Mouse (Mus musculus) heart, embryonic 13.5 days (tissue): Measurements from ENCODE around the gene Pold2. TPM values are rescaled to one million over a fixed set of nuclear protein-coding genes. Genes with fewer than 3 reads are reported as not detected.
A peak's percentile ranks its signal among the peaks of the same experiment; 100 is the strongest.

ENCODE experiments used
- ATAC-seq: fragments of 200-750 bp; cut with Nextera tagmentation; 2 replicates; pipeline ENCODE4 v1.8.0; 2017; ENCODE audit warnings: moderate TSS enrichment; ENCODE audit not compliant: insufficient number of reproducible peaks, low FRiP score, low TSS enrichment; ENCODE audit errors: extremely low read depth
- H3K27ac ChIP-seq: fragments of 300-500 bp; sonication (generic); replicated peaks from 2 replicates; pipeline ENCODE4 v1.5.1; 2015; ENCODE audit warnings: moderate library complexity, mild to moderate bottlenecking, inconsistent platforms
- H3K27me3 ChIP-seq: fragments of 300-500 bp; sonication (generic); replicated peaks from 2 replicates; pipeline ENCODE4 v1.6.1; 2015; ENCODE audit warnings: mild to moderate bottlenecking, inconsistent platforms
- H3K36me3 ChIP-seq: fragments of 300-500 bp; sonication (generic); 2 replicates; pipeline ENCODE4 v1.6.1; 2015; ENCODE audit warnings: mild to moderate bottlenecking, inconsistent platforms
- H3K4me1 ChIP-seq: fragments of 300-500 bp; sonication (generic); 2 replicates; pipeline ENCODE4 v1.6.1; 2015; ENCODE audit warnings: inconsistent platforms
- H3K4me2 ChIP-seq: fragments of 300-500 bp; sonication (generic); 2 replicates; pipeline ENCODE4 v1.6.1; 2015; ENCODE audit warnings: inconsistent platforms, mild to moderate bottlenecking, moderate library complexity
- H3K4me3 ChIP-seq: fragments of 300-500 bp; sonication (generic); 2 replicates; pipeline ENCODE4 v1.5.1; 2015; ENCODE audit warnings: moderate library complexity, mild to moderate bottlenecking, inconsistent platforms
- H3K9ac ChIP-seq: fragments of 300-500 bp; sonication (generic); 2 replicates; pipeline ENCODE4 v1.6.1; 2015; ENCODE audit warnings: inconsistent platforms, mild to moderate bottlenecking, moderate library complexity
- H3K9me3 ChIP-seq: fragments of 300-500 bp; sonication (generic); 2 replicates; pipeline ENCODE4 v1.6.1; 2016; ENCODE audit warnings: inconsistent platforms
- WGBS: fragments of 180-500 bp; shearing (Covaris S2); methylation state at CpG from one replicate; pipeline ENCODE4 v1.1.7; 2015; ENCODE audit warnings: mixed read lengths; 5-methylcytosine and 5-hydroxymethylcytosine counted together
- polyA plus RNA-seq: library from polyadenylated mRNA; unstranded; fragments of >200 nt; fragmentation: Nextera tagmentation; extraction: Ambion mirVana; gene quantifications from 2 replicates; pipeline ENCODE4 v1.2.1, GENCODE M21; 2015

The Pold2 gene
- polyA plus RNA-seq, 1 experiment from 2014 or later, result 109 TPM

- H3K27me3 ChIP-seq, result no peaks in the 10 kb centered on the region
- H3K4me1 ChIP-seq, result peaks cover 29% of the 10 kb centered on the region
- WGBS, result 2% methylated on average over 5 of the region's 5 CpGs
- peak overlapping the region; percentile 70; the same call in 1 of the 2 replicates for H3K27ac ChIP-seq
- H3K9me3 ChIP-seq, result 0 out of 2 replicates have a peak, but pooled peaks cover 3% of the 10 kb centered on the region
- H3K9ac ChIP-seq, result peak overlapping the region; percentile 86
- H3K4me2 ChIP-seq, result peak overlapping the region; percentile 87
- peak overlapping the region; percentile 73 for H3K4me3 ChIP-seq
- no peak for ATAC-seq
- H3K36me3 ChIP-seq, result peaks cover 43% of the 10 kb centered on the region
Measured at GRCm38 (mm10) chr11:5877421-5877820, 671 bp downstream of the Pold2 start.

GRCm38 (mm10) chr11:5873192-5873591 is 4.9 kb downstream of the Pold2 start:
- Histone ChIP-seq H3K9me3 (no peaks in the 10 kb centered on the region), H3K4me3 (no peak overlapping the region), H3K4me1 (peaks cover 20% of the 10 kb centered on the region), H3K27me3 (no peaks in the 10 kb centered on the region), H3K4me2 (no peak overlapping the region), H3K36me3 (peaks cover 84% of the 10 kb centered on the region), H3K27ac (no peak overlapping the region), H3K9ac (no peak overlapping the region)
- ATAC-seq, result no peak
- WGBS, result 95% methylated on average over 9 of the region's 9 CpGs

- Histone ChIP-seq H3K4me1 (peaks cover 20% of the 10 kb centered on the region), H3K27ac (no peak overlapping the region), H3K9ac (no peak overlapping the region), H3K36me3 (peaks cover 89% of the 10 kb centered on the region), H3K27me3 (no peaks in the 10 kb centered on the region), H3K9me3 (no peaks in the 10 kb centered on the region), H3K4me3 (no peak overlapping the region), H3K4me2 (no peak overlapping the region)
- no peak for ATAC-seq
- 94% methylated on average over 11 of the region's 11 CpGs for WGBS
Measured at GRCm38 (mm10) chr11:5872707-5873106, 5.4 kb downstream of the Pold2 start.

- 83% methylated on average over 16 of the region's 16 CpGs for WGBS
- H3K4me1 ChIP-seq, result no peaks in the 10 kb centered on the region
- peaks cover 81% of the 10 kb centered on the region for H3K36me3 ChIP-seq
Measured at GRCm38 (mm10) chr11:5870069-5870468, 8.0 kb downstream of the Pold2 start.

GRCm38 (mm10) chr11:5869331-5869730 is 8.8 kb downstream of the Pold2 start:
- Histone ChIP-seq H3K4me3 (no peak overlapping the region), H3K4me1 (no peaks in the 10 kb centered on the region), H3K27ac (no peak overlapping the region), H3K9me3 (no peaks in the 10 kb centered on the region), H3K36me3 (peaks cover 81% of the 10 kb centered on the region), H3K27me3 (no peaks in the 10 kb centered on the region), H3K4me2 (no peak overlapping the region), H3K9ac (no peak overlapping the region)
- WGBS, result 91% methylated on average over 16 of the region's 16 CpGs
- no peak for ATAC-seq

More at GRCm38 (mm10) chr11:5870069-5870468, 8.0 kb downstream of the Pold2 start:
- no peak for ATAC-seq
- Histone ChIP-seq H3K4me2 (no peak overlapping the region), H3K9ac (no peak overlapping the region), H3K4me3 (no peak overlapping the region), H3K27ac (no peak overlapping the region), H3K27me3 (no peaks in the 10 kb centered on the region), H3K9me3 (no peaks in the 10 kb centered on the region)

DNA sequence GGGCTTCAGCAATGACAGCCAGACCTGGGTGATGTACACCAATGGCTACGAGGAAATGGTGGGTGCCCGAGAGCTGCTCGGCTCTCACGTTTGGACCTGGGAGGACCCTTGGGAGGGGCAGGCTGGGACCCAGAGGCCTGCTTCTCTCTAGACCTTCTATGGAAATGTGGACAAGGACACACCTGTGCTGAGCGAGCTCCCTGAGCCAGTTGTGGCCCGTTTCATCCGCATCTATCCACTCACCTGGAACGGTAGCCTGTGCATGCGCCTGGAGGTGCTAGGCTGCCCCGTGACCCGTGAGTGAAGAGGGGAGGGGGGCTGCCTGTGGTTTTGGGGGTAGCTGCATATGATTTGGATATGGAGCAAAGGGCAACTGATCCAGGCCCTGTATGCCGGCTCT is 9.8 kb downstream of the Pold2 start:
- no peak for ATAC-seq
- H3K9ac ChIP-seq, result no peak overlapping the region
- peaks cover 75% of the 10 kb centered on the region for H3K36me3 ChIP-seq
- WGBS, result 86% methylated on average over 12 of the region's 12 CpGs
- H3K27me3 ChIP-seq, result peaks cover 6% of the 10 kb centered on the region; the same call in 1 of the 2 replicates
- no peaks in the 10 kb centered on the region for H3K9me3 ChIP-seq
- H3K27ac ChIP-seq, result no peak overlapping the region
- no peak overlapping the region for H3K4me2 ChIP-seq
- H3K4me1 ChIP-seq, result peaks cover under 1% of the 10 kb centered on the region; the same call in 1 of the 2 replicates
- H3K4me3 ChIP-seq, result no peak overlapping the region

- no peak for ATAC-seq
- Histone ChIP-seq H3K27ac (no peak overlapping the region), H3K9me3 (no peaks in the 10 kb centered on the region), H3K4me3 (no peak overlapping the region), H3K36me3 (peaks cover 63% of the 10 kb centered on the region), H3K4me2 (no peak overlapping the region), H3K4me1 (peaks cover 12% of the 10 kb centered on the region), H3K27me3 (peaks cover 15% of the 10 kb centered on the region; the same call in 1 of the 2 replicates), H3K9ac (0 out of 2 replicates have a peak overlapping the region, but pooled peaks have one; percentile 14)
- WGBS, result 78% methylated on average over 2 of the region's 2 CpGs
Measured at GRCm38 (mm10) chr11:5867196-5867595, 10.9 kb downstream of the Pold2 start.

GRCm38 (mm10) chr11:5862394-5863105 is 15.5 kb downstream of the Pold2 start:
- peaks cover 18% of the 10 kb centered on the region for H3K36me3 ChIP-seq
- WGBS, result 14% methylated on average over 15 of the region's 15 CpGs
- H3K27ac ChIP-seq, result no peak overlapping the region
- no peak for ATAC-seq
- peak overlapping the region; percentile 95 for H3K4me2 ChIP-seq
- peaks cover 35% of the 10 kb centered on the region; the same call in 1 of the 2 replicates for H3K27me3 ChIP-seq
- H3K9ac ChIP-seq, result peak overlapping the region; percentile 84
- peaks cover 29% of the 10 kb centered on the region for H3K4me1 ChIP-seq
- H3K4me3 ChIP-seq, result peak overlapping the region; percentile 63
- no peaks in the 10 kb centered on the region for H3K9me3 ChIP-seq

DNA sequence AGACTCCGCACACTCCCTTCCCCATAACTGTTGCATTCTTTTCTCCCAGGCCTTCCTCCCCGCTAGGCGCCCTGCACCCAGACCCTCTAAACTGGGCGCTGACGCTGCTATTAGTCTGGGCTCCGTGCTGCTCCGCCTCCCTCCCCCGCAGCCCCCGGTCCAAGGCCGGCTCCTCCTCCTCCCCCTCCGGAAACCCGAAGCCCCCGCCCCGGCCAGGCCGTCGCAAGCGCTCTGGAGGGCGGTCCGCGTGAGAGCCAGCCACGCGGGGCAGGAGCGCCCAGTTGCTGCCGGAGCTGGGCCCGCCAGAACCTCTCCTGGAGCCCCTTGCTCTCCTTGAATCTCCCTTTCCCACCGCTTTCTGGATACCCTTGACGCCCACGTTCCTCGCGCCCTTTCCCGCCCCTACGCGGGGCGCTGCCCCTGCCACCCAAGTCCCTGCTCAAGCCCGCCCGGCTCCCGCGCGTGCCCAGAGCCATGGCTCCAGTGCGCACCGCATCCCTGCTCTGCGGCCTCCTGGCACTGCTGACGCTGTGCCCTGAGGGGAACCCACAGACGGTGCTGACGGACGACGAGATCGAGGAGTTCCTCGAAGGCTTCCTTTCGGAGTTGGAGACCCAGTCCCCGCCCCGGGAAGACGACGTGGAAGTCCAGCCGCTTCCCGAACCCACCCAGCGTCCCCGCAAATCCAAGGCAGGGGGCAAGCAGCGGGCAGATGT is 16.3 kb downstream of the Pold2 start, which contains the start of gene Aebp1:
Gene Aebp1, plus strand, starts transcription at position 270 of the 716 bp plus-strand sequence.
- WGBS, result 1% methylated on average over 58 of the region's 59 CpGs
- peak; percentile 38; the same call in 1 of the 2 replicates for ATAC-seq
- peaks cover 31% of the 10 kb centered on the region for H3K4me1 ChIP-seq
- peak within 1 kb of the TSS; percentile 84 for H3K9ac ChIP-seq
- H3K27ac ChIP-seq, result no peak within 1 kb of the TSS
- peaks cover 35% of the 10 kb centered on the region; the same call in 1 of the 2 replicates for H3K27me3 ChIP-seq
- H3K4me3 ChIP-seq, result peak within 1 kb of the TSS; percentile 63
- peaks cover 17% of the 10 kb centered on the region for H3K36me3 ChIP-seq
- H3K9me3 ChIP-seq, result no peaks in the 10 kb centered on the region
- peak within 1 kb of the TSS; percentile 95 for H3K4me2 ChIP-seq

DNA sequence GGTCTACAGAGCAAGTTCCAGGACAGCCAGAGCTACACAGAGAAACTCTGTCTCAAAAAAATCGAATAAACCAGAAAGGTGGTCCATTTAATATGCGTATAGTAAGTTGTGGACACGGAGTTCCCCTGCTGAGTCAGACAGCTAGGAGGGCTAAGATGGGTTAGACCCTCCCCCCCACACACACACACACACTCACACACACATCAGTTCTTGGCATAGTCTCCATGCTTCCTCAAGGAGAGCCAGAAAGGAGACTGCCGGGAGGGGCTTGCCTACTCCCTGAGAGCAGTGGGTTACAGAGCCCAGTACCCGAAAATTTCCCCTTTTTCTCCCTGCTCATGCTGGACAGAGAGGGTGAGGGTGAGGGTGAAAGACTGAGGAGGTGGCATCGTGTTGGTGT is 17.5 kb downstream of the Pold2 start:
- no peak overlapping the region for H3K4me2 ChIP-seq
- H3K36me3 ChIP-seq, result peaks cover 17% of the 10 kb centered on the region

DNA sequence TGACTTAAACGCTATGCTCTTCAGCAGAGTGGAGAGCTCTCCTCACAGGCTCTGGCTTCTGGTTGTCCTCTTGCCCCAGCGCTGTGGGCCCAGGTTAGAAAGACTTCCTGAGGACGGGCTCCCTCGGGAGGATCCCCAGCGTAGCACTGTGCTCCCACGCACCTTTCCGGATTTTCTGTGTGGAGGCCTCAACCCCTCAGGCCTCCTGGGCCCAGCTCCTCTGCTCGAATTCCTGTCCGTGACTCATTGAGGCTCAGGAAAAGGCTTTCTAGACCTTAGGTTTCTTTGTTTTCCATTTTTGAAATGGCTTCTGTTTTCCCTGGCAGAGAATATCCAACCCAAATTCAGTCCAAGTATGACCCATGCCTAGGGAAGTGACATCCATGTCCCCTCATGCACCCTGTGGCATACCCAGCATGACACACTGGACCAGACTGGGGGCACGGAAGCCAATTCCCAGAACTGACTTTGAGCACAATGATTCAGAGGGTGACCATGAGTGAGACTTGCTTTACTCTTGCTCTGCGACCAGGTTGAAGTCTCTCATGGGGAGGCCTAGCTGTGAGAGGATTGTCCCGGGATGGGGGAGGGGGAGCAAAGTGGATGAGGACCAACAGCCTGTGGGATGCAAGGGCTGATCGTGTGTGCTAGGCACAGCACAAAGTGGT is 18.1 kb downstream of the Pold2 start:
- ATAC-seq, result no peak
- Histone ChIP-seq H3K27me3 (peaks cover 35% of the 10 kb centered on the region; the same call in 1 of the 2 replicates), H3K4me1 (peaks cover 46% of the 10 kb centered on the region), H3K4me3 (no peak overlapping the region), H3K9me3 (no peaks in the 10 kb centered on the region), H3K27ac (no peak overlapping the region), H3K4me2 (no peak overlapping the region), H3K9ac (no peak overlapping the region), H3K36me3 (peaks cover 11% of the 10 kb centered on the region)
- whole genome bisulfite sequencing, result 76% methylated on average over 13 of the region's 13 CpGs

More for the DNA sequence above, 17.5 kb downstream of the Pold2 start:
- WGBS, result 53% methylated on average over 6 of the region's 6 CpGs
- H3K9ac ChIP-seq, result no peak overlapping the region
- no peaks in the 10 kb centered on the region for H3K9me3 ChIP-seq
- H3K4me1 ChIP-seq, result peaks cover 43% of the 10 kb centered on the region
- no peak overlapping the region for H3K4me3 ChIP-seq
- H3K27me3 ChIP-seq, result peaks cover 35% of the 10 kb centered on the region; the same call in 1 of the 2 replicates
- H3K27ac ChIP-seq, result no peak overlapping the region
- no peak for ATAC-seq
